Mouse (Mus musculus) limb, embryonic 11.5 days (tissue): ENCODE data around the gene Crip1. TPM values are rescaled to one million over a fixed set of nuclear protein-coding genes. Genes with fewer than 3 reads are reported as not detected.

Experiments
- ATAC-seq: fragments of 200-750 bp; cut with Nextera tagmentation; 2 replicates; pipeline ENCODE4 v1.8.0; 2017; ENCODE audit warnings: low read depth; ENCODE audit not compliant: insufficient number of reproducible peaks, low FRiP score, low TSS enrichment
- DNase-seq: peaks from one replicate; pipeline ENCODE4 v3.0.0-alpha.2; 2015; ENCODE audit warnings: low spot score
- H3K27ac ChIP-seq: fragments of 300-500 bp; sonication (generic); replicated peaks from 2 replicates; pipeline ENCODE4 v1.5.1; 2014; ENCODE audit warnings: low read depth, mild to moderate bottlenecking, low read length
- H3K27me3 ChIP-seq: fragments of 300-500 bp; sonication (generic); 2 replicates; pipeline ENCODE4 v1.6.1; 2014; ENCODE audit warnings: mild to moderate bottlenecking, low read length, mixed read lengths; ENCODE audit not compliant: control insufficient read depth, insufficient read depth
- H3K36me3 ChIP-seq: fragments of 300-500 bp; sonication (generic); 2 replicates; pipeline ENCODE4 v1.6.1; 2014; ENCODE audit warnings: mild to moderate bottlenecking, low read length, moderate library complexity, mixed read lengths; ENCODE audit not compliant: control insufficient read depth, insufficient read depth
- H3K4me1 ChIP-seq: fragments of 300-500 bp; sonication (generic); 2 replicates; pipeline ENCODE4 v1.6.1; 2014; ENCODE audit warnings: low read length, mixed read lengths; ENCODE audit not compliant: control insufficient read depth, insufficient read depth
- H3K4me2 ChIP-seq: fragments of 300-500 bp; sonication (generic); 2 replicates; pipeline ENCODE4 v1.6.1; 2014; ENCODE audit warnings: low read depth, mild to moderate bottlenecking, moderate library complexity; ENCODE audit not compliant: severe bottlenecking
- H3K4me3 ChIP-seq: fragments of 300-500 bp; sonication (generic); 2 replicates; pipeline ENCODE4 v1.5.1; 2014; ENCODE audit warnings: low read depth, low read length
- H3K9ac ChIP-seq: fragments of 300-500 bp; sonication (generic); 2 replicates; pipeline ENCODE4 v1.6.1; 2014; ENCODE audit warnings: mild to moderate bottlenecking, low read length
- H3K9me3 ChIP-seq: fragments of 300-500 bp; sonication (generic); 2 replicates; pipeline ENCODE4 v1.6.1; 2016; ENCODE audit warnings: low read length; ENCODE audit not compliant: control insufficient read depth
- WGBS: fragments of 180-500 bp; shearing (Covaris S2); extraction: QIAGEN DNeasy Blood & Tissue Kit; methylation state at CpG from one replicate; pipeline ENCODE4 v1.1.7; 2014; 5-methylcytosine and 5-hydroxymethylcytosine counted together
- polyA plus RNA-seq: library from polyadenylated mRNA; unstranded; fragments of >200 nt; fragmentation: Nextera tagmentation; extraction: Ambion mirVana; gene quantifications from 2 replicates; pipeline ENCODE4 v1.2.1, GENCODE M21; 2014

Crip1 gene
- polyA plus RNA-seq, 1 experiment from 2014 or later = 62.8 TPM

DNA sequence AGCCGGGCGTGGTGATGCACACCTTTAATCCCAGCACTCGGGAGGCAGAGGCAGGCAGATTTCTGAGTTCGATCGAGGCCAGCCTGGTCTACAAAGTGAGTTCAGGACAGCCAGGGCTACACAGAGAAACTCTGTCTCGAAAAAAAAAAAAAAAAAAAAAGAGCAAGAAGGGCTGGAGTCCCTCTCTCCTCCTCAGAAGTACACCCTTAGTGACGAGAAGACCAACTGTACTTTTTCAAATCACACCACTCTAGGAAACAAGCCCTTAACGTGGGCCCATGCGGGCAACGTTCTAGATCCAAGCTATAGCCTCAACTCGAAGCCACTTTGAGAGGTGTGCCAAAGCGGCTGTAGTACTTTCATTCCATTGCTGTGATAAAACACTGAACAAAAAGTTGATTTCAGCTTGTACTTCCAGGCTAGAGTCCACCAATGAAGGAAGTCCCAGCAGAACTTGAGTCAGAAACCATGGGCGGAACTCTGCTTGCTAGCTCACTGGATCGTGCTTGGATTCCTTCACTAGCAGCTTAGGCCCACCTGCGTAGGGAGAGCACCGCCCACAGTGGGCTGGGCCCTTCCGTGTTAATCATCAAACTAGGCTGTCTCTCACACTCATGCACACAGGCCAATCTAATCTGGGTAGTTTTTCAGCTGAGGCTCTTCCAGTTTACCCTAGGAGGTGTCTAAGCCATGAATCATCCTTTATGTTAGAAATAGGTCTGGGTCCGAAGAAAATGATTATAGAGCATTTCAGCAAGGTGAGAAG, 31.0 kb downstream of the Crip1 start:
- Histone ChIP-seq H3K9ac (no peak overlapping the region), H3K36me3 (no peaks in the 10 kb centered on the region), H3K27me3 (no peaks in the 10 kb centered on the region), H3K4me1 (no peaks in the 10 kb centered on the region), H3K4me2 (no peak overlapping the region), H3K4me3 (no peak overlapping the region), H3K27ac (no peak overlapping the region), H3K9me3 (no peaks in the 10 kb centered on the region)
- no peak for ATAC-seq
- 89% methylated on average over 17 of the region's 18 CpGs for WGBS
- no peak for DNase-seq

DNA sequence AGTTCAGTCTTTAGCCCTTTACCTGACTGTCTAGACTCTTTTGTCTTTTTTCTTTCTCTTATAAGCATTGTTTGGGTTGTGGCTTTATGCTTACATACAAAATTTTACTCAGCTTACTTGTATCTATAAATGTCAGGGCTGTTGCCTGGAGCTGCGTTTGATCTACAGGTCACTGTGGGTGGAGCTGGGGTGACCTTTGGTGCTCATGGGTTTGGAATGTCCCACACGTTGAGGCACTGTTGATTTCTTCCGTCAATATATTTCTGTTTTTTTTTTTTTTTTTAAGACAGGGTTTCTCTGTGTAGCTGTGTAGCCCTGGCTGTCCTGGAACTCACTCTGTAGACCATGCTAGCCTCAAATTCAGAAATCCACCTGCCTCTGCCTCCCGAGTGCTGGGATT, 34.9 kb downstream of the Crip1 start:
- 62% methylated on average over 4 of the region's 4 CpGs for WGBS

DNA sequence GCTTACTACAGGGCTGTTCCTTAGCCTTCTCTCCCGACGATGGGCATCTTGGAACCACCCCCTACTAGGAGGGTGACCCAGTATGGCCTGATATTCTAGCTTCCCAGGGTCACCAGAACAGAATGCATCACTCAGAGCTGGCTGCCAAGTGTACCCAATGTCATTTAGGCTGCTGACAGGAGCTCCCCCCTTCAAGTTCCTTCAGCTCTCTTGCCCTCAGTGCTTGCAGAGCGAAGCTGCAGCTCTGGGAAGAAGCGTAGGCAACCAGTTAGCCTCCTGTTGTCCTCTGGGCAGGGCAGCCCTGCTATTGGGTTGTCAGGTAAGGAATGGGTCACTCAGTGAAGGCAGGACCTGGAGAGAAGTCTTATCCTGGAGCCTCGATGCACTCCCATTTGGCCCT, 38.8 kb downstream of the Crip1 start:
- Histone ChIP-seq H3K4me1 (peaks cover 10% of the 10 kb centered on the region; the same call in 1 of the 2 replicates), H3K9ac (no peak overlapping the region), H3K27ac (no peak overlapping the region), H3K4me3 (no peak overlapping the region), H3K36me3 (no peaks in the 10 kb centered on the region; the same call in 1 of the 2 replicates), H3K9me3 (no peaks in the 10 kb centered on the region), H3K4me2 (no peak overlapping the region), H3K27me3 (peaks cover 7% of the 10 kb centered on the region; the same call in 1 of the 2 replicates)
- WGBS = 67% methylated on average over 5 of the region's 5 CpGs
- ATAC-seq = no peak
- no peak for DNase-seq

More for the DNA sequence above, 34.9 kb downstream of the Crip1 start:
- DNase-seq (no peak), ATAC-seq (no peak)
- Histone ChIP-seq H3K36me3 (no peaks in the 10 kb centered on the region), H3K27me3 (no peaks in the 10 kb centered on the region), H3K4me3 (no peak overlapping the region), H3K4me2 (no peak overlapping the region), H3K27ac (no peak overlapping the region), H3K4me1 (0 out of 2 replicates have a peak, but pooled peaks cover under 1% of the 10 kb centered on the region), H3K9me3 (no peaks in the 10 kb centered on the region), H3K9ac (no peak overlapping the region)

DNA sequence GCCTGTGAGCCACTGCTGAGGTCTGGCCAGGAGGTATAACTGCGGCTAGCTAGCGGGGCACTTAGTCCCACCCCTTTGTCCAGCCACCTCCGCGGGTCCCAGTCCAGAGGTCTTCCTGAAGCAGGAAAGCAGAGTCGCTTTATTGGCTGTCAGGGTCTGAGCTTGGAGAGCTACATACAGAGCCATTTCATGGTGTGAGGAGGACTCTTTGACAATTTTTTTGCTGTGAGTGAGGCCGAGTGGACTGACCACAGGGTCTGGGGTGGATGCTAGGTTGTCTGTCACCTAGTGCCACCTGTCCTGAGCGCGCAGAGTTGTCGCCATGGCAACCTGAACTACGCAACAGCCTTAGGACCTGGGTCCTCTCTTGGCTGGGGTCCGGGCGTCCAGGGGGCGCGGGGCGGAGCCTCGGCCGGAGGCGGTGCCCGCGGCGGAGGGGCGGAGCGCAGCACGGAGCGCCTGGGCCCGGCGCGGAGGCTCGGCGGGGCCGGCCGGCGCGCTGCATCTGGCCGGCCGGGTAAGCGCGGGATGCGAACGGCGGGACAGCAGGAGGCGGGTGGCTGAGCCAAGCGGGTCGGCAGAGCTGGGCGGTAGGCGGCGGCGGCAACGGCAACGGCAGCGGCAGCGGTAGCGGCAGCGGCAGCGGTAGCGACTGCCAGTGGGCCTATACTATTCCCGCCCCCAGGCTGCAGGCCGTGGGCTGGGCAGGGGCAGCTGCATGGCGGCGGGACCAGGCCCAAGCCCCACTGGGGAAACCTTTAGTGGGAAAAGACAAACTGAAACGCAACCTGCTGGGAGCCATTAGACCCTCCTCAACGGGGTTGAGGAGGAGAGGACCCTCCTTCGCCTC, 39.6 kb downstream of the Crip1 start, which contains the start of gene Tmem121:
Gene Tmem121, plus strand, starts transcription at position 489 of the 850 bp plus-strand sequence.
- Histone ChIP-seq H3K4me2 (peak within 1 kb of the TSS; percentile 89), H3K36me3 (no peaks in the 10 kb centered on the region; the same call in 1 of the 2 replicates), H3K4me1 (peaks cover 10% of the 10 kb centered on the region; the same call in 1 of the 2 replicates), H3K9me3 (no peaks in the 10 kb centered on the region), H3K9ac (peak within 1 kb of the TSS; percentile 85), H3K27ac (no peak within 1 kb of the TSS), H3K27me3 (peaks cover 7% of the 10 kb centered on the region; the same call in 1 of the 2 replicates), H3K4me3 (peak within 1 kb of the TSS; percentile 62)
- DNase-seq = peak; percentile 67
- WGBS = 1% methylated on average over 63 of the region's 63 CpGs
- ATAC-seq = peak; percentile 57

DNA sequence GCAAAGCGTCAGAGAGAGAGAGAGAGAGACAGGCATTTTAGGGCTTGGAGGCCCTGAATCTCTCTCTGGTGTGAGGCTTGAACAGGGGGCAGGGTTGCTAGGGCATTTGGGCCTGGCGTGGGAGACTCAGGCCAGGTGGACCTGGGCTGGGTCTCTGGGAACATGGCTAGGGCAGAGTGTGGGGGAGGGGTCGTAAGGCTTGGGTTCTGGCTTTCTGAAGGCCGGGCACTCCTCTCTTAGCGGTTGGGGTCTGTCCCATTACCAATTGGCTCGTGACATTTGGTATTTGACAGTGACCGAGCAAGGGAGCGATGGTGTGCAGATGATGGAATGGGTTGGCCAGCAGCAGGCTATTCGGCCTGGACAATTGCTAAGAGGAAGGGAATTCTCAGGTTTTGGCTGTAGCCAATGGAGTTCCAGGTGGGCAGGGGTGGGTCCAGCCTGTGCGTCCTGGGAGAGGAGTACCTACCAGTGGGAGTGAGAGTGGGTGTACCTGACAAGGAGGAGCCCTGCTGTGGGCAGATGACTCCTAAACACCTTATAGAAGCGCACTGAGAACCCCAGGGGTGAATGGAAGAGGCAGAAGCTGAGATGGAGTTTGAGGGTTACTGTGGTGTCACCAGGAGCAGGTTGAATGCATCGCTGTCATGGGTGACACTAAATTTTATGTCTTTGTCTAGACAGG, 40.4 kb downstream of the Crip1 start:
- H3K27ac ChIP-seq = no peak overlapping the region
- 41% methylated on average over 12 of the region's 12 CpGs for WGBS
- peaks cover 10% of the 10 kb centered on the region; the same call in 1 of the 2 replicates for H3K4me1 ChIP-seq
- no peak for DNase-seq
- H3K9me3 ChIP-seq = no peaks in the 10 kb centered on the region
- H3K27me3 ChIP-seq = peaks cover 7% of the 10 kb centered on the region; the same call in 1 of the 2 replicates
- peak overlapping the region; percentile 85 for H3K9ac ChIP-seq
- peak overlapping the region; percentile 89 for H3K4me2 ChIP-seq
- H3K4me3 ChIP-seq = peak overlapping the region; percentile 62
- H3K36me3 ChIP-seq = no peaks in the 10 kb centered on the region; the same call in 1 of the 2 replicates
- ATAC-seq = no peak

DNA sequence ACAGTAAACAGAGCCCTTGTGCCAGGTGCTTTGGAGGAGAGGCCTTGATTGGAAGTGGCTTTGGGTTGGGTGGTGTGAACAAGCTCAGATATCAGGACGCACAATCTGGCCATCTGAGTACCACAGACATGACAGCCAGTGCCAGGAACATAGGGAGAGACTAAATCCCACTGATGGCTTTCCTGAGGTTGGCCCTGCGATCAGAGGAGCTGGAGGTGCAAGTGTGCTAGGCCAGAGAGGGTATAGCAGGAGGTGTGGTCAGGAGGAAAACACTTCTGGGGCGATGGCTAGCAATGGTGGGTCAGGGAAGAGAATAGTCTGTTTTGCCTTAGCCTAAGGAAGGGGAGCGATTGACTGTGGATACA, 40.9 kb downstream of the Crip1 start:
- Histone ChIP-seq H3K27me3 (peaks cover 7% of the 10 kb centered on the region; the same call in 1 of the 2 replicates), H3K9ac (no peak overlapping the region), H3K36me3 (no peaks in the 10 kb centered on the region; the same call in 1 of the 2 replicates), H3K4me2 (peak overlapping the region; percentile 81), H3K27ac (no peak overlapping the region), H3K9me3 (no peaks in the 10 kb centered on the region), H3K4me1 (peaks cover 10% of the 10 kb centered on the region; the same call in 1 of the 2 replicates), H3K4me3 (no peak overlapping the region)
- no peak for ATAC-seq
- WGBS = 46% methylated on average over 4 of the region's 4 CpGs
- no peak for DNase-seq

DNA sequence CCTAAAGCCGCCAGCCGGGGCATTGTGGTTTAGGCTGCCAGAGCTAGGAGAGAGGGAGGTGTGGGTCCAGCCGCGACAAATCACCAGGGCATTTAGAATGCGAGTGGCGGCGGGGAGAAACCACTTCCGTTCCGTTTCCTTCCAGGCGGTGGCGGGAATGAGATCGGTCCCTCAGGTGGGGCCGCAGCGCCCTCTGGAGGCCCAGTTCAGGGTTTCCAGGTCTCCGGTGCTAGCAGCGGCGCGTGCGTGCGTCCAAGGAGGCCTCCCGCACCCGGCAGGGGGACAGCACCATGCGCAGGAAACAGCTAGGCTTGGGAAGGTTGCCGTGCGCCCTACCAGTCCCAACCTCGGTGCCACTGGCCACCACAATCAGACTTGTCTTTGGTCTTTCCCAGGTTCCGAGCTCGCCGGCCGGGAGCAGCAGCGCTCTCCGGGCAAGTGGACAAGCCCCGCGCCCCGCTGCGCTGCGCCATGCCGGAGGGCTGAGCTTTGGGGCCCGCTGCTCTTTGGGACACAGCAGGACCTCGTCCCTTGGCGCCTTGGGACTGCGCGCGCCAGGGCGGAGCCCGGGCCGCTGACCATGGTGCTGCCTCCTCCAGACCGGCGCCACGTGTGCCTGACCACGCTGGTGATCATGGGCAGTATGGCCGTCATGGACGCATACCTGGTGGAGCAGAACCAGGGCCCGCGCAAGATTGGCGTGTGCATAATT, 41.6 kb downstream of the Crip1 start:
- WGBS = 3% methylated on average over 56 of the region's 56 CpGs
- Histone ChIP-seq H3K27ac (no peak overlapping the region), H3K4me1 (peaks cover 10% of the 10 kb centered on the region; the same call in 1 of the 2 replicates)

More for the DNA sequence above, 41.6 kb downstream of the Crip1 start:
- Histone ChIP-seq H3K4me2 (peak overlapping the region; percentile 81), H3K9me3 (no peaks in the 10 kb centered on the region), H3K27me3 (peaks cover 7% of the 10 kb centered on the region; the same call in 1 of the 2 replicates), H3K36me3 (no peaks in the 10 kb centered on the region; the same call in 1 of the 2 replicates), H3K4me3 (peak overlapping the region; percentile 28), H3K9ac (no peak overlapping the region)
- ATAC-seq (no peak; the same call in 1 of the 2 replicates), DNase-seq (peak; percentile 92)
